Mouse (Mus musculus) neural tube, embryonic 13.5 days (tissue): ENCODE results near the gene AI464131. TPM values are rescaled to one million over a fixed set of nuclear protein-coding genes. Genes with fewer than 3 reads are reported as not detected.
A peak's percentile ranks its signal among the peaks of the same experiment; 100 is the strongest.

Source experiments
- ATAC-seq: fragments of 200-750 bp; cut with Nextera tagmentation; 2 replicates; pipeline ENCODE4 v1.8.0; 2017; ENCODE audit warnings: low read depth, mild to moderate bottlenecking, moderate TSS enrichment, moderate library complexity
- H3K27ac ChIP-seq: fragments of 300-500 bp; sonication (generic); replicated peaks from 2 replicates; pipeline ENCODE4 v1.5.1; 2015; ENCODE audit warnings: moderate library complexity, mild to moderate bottlenecking, inconsistent platforms
- H3K27me3 ChIP-seq: fragments of 300-500 bp; sonication (generic); 2 replicates; pipeline ENCODE4 v1.6.1; 2015; ENCODE audit warnings: mild to moderate bottlenecking, inconsistent platforms
- H3K36me3 ChIP-seq: fragments of 300-500 bp; sonication (generic); 2 replicates; pipeline ENCODE4 v1.6.1; 2015; ENCODE audit warnings: mild to moderate bottlenecking, inconsistent platforms
- H3K4me1 ChIP-seq: fragments of 300-500 bp; sonication (generic); replicated peaks from 2 replicates; pipeline ENCODE4 v1.6.1; 2015; ENCODE audit warnings: inconsistent platforms
- H3K4me2 ChIP-seq: fragments of 300-500 bp; sonication (generic); 2 replicates; pipeline ENCODE4 v1.6.1; 2015; ENCODE audit warnings: inconsistent platforms, mild to moderate bottlenecking, moderate library complexity
- H3K4me3 ChIP-seq: fragments of 300-500 bp; sonication (generic); 2 replicates; pipeline ENCODE4 v1.5.1; 2015; ENCODE audit warnings: mild to moderate bottlenecking, inconsistent platforms
- H3K9ac ChIP-seq: fragments of 300-500 bp; sonication (generic); 2 replicates; pipeline ENCODE4 v1.6.1; 2015; ENCODE audit warnings: moderate library complexity, mild to moderate bottlenecking, inconsistent platforms
- H3K9me3 ChIP-seq: fragments of 300-500 bp; sonication (generic); 2 replicates; pipeline ENCODE4 v1.6.1; 2016; ENCODE audit warnings: inconsistent platforms
- WGBS: fragments of 180-500 bp; shearing (Covaris S2); methylation state at CpG from one replicate; pipeline ENCODE4 v1.1.7; 2015; 5-methylcytosine and 5-hydroxymethylcytosine counted together
- polyA plus RNA-seq: library from polyadenylated mRNA; unstranded; fragments of >200 nt; fragmentation: Nextera tagmentation; extraction: Ambion mirVana; gene quantifications from 2 replicates; pipeline ENCODE4 v1.2.1, GENCODE M21; 2015

The AI464131 gene
- polyA plus RNA-seq, 1 experiment from 2014 or later: 5.7 TPM

- Histone ChIP-seq H3K4me2 (no peak overlapping the region), H3K4me3 (no peak overlapping the region), H3K27me3 (no peaks in the 10 kb centered on the region), H3K9me3 (no peaks in the 10 kb centered on the region), H3K4me1 (peaks cover 14% of the 10 kb centered on the region), H3K27ac (no peak overlapping the region), H3K9ac (no peak overlapping the region), H3K36me3 (peaks cover 43% of the 10 kb centered on the region)
- no peak for ATAC-seq
- WGBS: 74% methylated on average over 6 of the region's 6 CpGs
Measured at GRCm38 (mm10) chr4:41522136-41522535, 19.3 kb upstream of the AI464131 start.

GRCm38 (mm10) chr4:41520641-41521040 is 17.8 kb upstream of the AI464131 start:
- Histone ChIP-seq H3K4me2 (no peak overlapping the region), H3K27me3 (no peaks in the 10 kb centered on the region)

GRCm38 (mm10) chr4:41519195-41519594 is 16.3 kb upstream of the AI464131 start:
- H3K4me1 ChIP-seq: 0 out of 2 replicates have a peak, but pooled peaks cover 3% of the 10 kb centered on the region
- H3K27me3 ChIP-seq: no peaks in the 10 kb centered on the region
- no peaks in the 10 kb centered on the region for H3K9me3 ChIP-seq
- no peak overlapping the region for H3K27ac ChIP-seq
- no peak overlapping the region for H3K4me2 ChIP-seq
- no peak for ATAC-seq
- H3K4me3 ChIP-seq: no peak overlapping the region
- 94% methylated on average over 5 of the region's 5 CpGs for WGBS
- H3K36me3 ChIP-seq: peaks cover 41% of the 10 kb centered on the region
- no peak overlapping the region for H3K9ac ChIP-seq

More at GRCm38 (mm10) chr4:41520641-41521040, 17.8 kb upstream of the AI464131 start:
- ATAC-seq: no peak
- 41% methylated on average over 14 of the region's 14 CpGs for WGBS
- H3K9ac ChIP-seq: no peak overlapping the region
- no peaks in the 10 kb centered on the region for H3K9me3 ChIP-seq
- H3K36me3 ChIP-seq: peaks cover 43% of the 10 kb centered on the region
- H3K4me3 ChIP-seq: no peak overlapping the region
- no peak overlapping the region for H3K27ac ChIP-seq
- H3K4me1 ChIP-seq: 0 out of 2 replicates have a peak, but pooled peaks cover 3% of the 10 kb centered on the region

GRCm38 (mm10) chr4:41518349-41518748 is 15.5 kb upstream of the AI464131 start:
- 85% methylated on average over 7 of the region's 7 CpGs for WGBS
- Histone ChIP-seq H3K9me3 (no peaks in the 10 kb centered on the region), H3K4me3 (no peak overlapping the region), H3K27me3 (no peaks in the 10 kb centered on the region), H3K36me3 (peaks cover 38% of the 10 kb centered on the region), H3K4me1 (peaks cover 8% of the 10 kb centered on the region), H3K9ac (no peak overlapping the region), H3K27ac (no peak overlapping the region), H3K4me2 (no peak overlapping the region)
- ATAC-seq: no peak

GRCm38 (mm10) chr4:41517233-41517632 is 14.4 kb upstream of the AI464131 start, which contains the start of gene 1110017D15Rik:
TSS of gene 1110017D15Rik (minus strand) at chr4:41517333.
- Histone ChIP-seq H3K9me3 (no peaks in the 10 kb centered on the region), H3K4me3 (no peak within 1 kb of the TSS), H3K36me3 (peaks cover 34% of the 10 kb centered on the region), H3K27me3 (no peaks in the 10 kb centered on the region), H3K9ac (no peak within 1 kb of the TSS), H3K4me2 (no peak within 1 kb of the TSS), H3K27ac (no peak within 1 kb of the TSS), H3K4me1 (peaks cover 9% of the 10 kb centered on the region)
- WGBS: 92% methylated on average over 2 of the region's 2 CpGs
- no peak for ATAC-seq

- Histone ChIP-seq H3K36me3 (peaks cover 7% of the 10 kb centered on the region), H3K9me3 (no peaks in the 10 kb centered on the region), H3K9ac (0 out of 2 replicates have a peak overlapping the region, but pooled peaks have one; percentile 17), H3K4me2 (no peak overlapping the region), H3K4me3 (no peak overlapping the region), H3K27ac (peak overlapping the region; percentile 6; the same call in 1 of the 2 replicates), H3K27me3 (peaks cover 6% of the 10 kb centered on the region), H3K4me1 (peaks cover 9% of the 10 kb centered on the region)
- WGBS: 30% methylated on average over 8 of the region's 8 CpGs
- no peak for ATAC-seq
Measured at GRCm38 (mm10) chr4:41513714-41514113, 10.8 kb upstream of the AI464131 start.

- Histone ChIP-seq H3K4me2 (no peak overlapping the region), H3K27me3 (peaks cover 10% of the 10 kb centered on the region), H3K27ac (peak overlapping the region; percentile 6; the same call in 1 of the 2 replicates), H3K4me1 (peaks cover 9% of the 10 kb centered on the region), H3K9me3 (no peaks in the 10 kb centered on the region), H3K36me3 (peaks cover 3% of the 10 kb centered on the region), H3K4me3 (no peak overlapping the region), H3K9ac (0 out of 2 replicates have a peak overlapping the region, but pooled peaks have one; percentile 17)
- WGBS: 32% methylated on average over 4 of the region's 4 CpGs
- 0 out of 2 replicates have a peak, but pooled peaks have one; percentile 23 for ATAC-seq
Measured at GRCm38 (mm10) chr4:41513309-41513708, 10.4 kb upstream of the AI464131 start.

- Histone ChIP-seq H3K36me3 (no peaks in the 10 kb centered on the region), H3K4me2 (peak overlapping the region; percentile 78), H3K4me3 (no peak overlapping the region), H3K4me1 (peaks cover 19% of the 10 kb centered on the region), H3K27me3 (peaks cover 20% of the 10 kb centered on the region), H3K27ac (no peak overlapping the region), H3K9ac (no peak overlapping the region), H3K9me3 (no peaks in the 10 kb centered on the region)
- ATAC-seq: no peak
- WGBS: 44% methylated on average over 7 of the region's 7 CpGs
Measured at GRCm38 (mm10) chr4:41507998-41508397, 5.1 kb upstream of the AI464131 start.

GRCm38 (mm10) chr4:41507326-41507924 is 4.5 kb upstream of the AI464131 start:
- ATAC-seq: peak; percentile 6
- H3K4me2 ChIP-seq: peak overlapping the region; percentile 78
- no peaks in the 10 kb centered on the region for H3K36me3 ChIP-seq
- WGBS: 1% methylated on average over 22 of the region's 22 CpGs
- H3K4me3 ChIP-seq: peak overlapping the region; percentile 50
- H3K9me3 ChIP-seq: no peaks in the 10 kb centered on the region
- H3K4me1 ChIP-seq: peaks cover 25% of the 10 kb centered on the region
- H3K9ac ChIP-seq: peak overlapping the region; percentile 81
- H3K27me3 ChIP-seq: peaks cover 24% of the 10 kb centered on the region
- peak overlapping the region; percentile 63 for H3K27ac ChIP-seq

- peak overlapping the region; percentile 63 for H3K27ac ChIP-seq
- peaks cover 29% of the 10 kb centered on the region for H3K27me3 ChIP-seq
- peak overlapping the region; percentile 50 for H3K4me3 ChIP-seq
- under 1% methylated on average over 29 of the region's 29 CpGs for WGBS
- peak; percentile 80 for ATAC-seq
- peaks cover 30% of the 10 kb centered on the region for H3K4me1 ChIP-seq
- H3K36me3 ChIP-seq: no peaks in the 10 kb centered on the region
- peak overlapping the region; percentile 78 for H3K4me2 ChIP-seq
- peak overlapping the region; percentile 81 for H3K9ac ChIP-seq
- no peaks in the 10 kb centered on the region for H3K9me3 ChIP-seq
Measured at GRCm38 (mm10) chr4:41506906-41507305, 4.0 kb upstream of the AI464131 start.

- no peaks in the 10 kb centered on the region for H3K36me3 ChIP-seq
- H3K9me3 ChIP-seq: no peaks in the 10 kb centered on the region
- WGBS: 12% methylated on average over 13 of the region's 13 CpGs
- no peak overlapping the region for H3K9ac ChIP-seq
- peaks cover 34% of the 10 kb centered on the region for H3K4me1 ChIP-seq
- no peak overlapping the region for H3K4me3 ChIP-seq
- H3K4me2 ChIP-seq: peak overlapping the region; percentile 78
- no peak for ATAC-seq
- H3K27me3 ChIP-seq: peaks cover 33% of the 10 kb centered on the region
- H3K27ac ChIP-seq: peak overlapping the region; percentile 63; the same call in 1 of the 2 replicates
Measured at GRCm38 (mm10) chr4:41506156-41506555, 3.3 kb upstream of the AI464131 start.

- peaks cover 43% of the 10 kb centered on the region for H3K27me3 ChIP-seq
- no peak overlapping the region for H3K4me3 ChIP-seq
- H3K9me3 ChIP-seq: no peaks in the 10 kb centered on the region
- H3K9ac ChIP-seq: no peak overlapping the region
- peaks cover 34% of the 10 kb centered on the region for H3K4me1 ChIP-seq
- ATAC-seq: no peak
- no peaks in the 10 kb centered on the region for H3K36me3 ChIP-seq
- H3K4me2 ChIP-seq: no peak overlapping the region
- no peak overlapping the region for H3K27ac ChIP-seq
- 56% methylated on average over 11 of the region's 11 CpGs for WGBS
Measured at GRCm38 (mm10) chr4:41505131-41505551, 2.3 kb upstream of the AI464131 start.
